Mouse (Mus musculus): ENCODE data around the gene Casp7.

- no peak for TF ChIP-seq CTCF (conservative IDR thresholded peaks at IDR 0.05; ENCODE audit: insufficient read depth, insufficient read length, low read depth, low read length)
- TF ChIP-seq POLR2A (IDR thresholded peaks at IDR 0.05; ENCODE audit: low read depth, low read length), result no peak
Measured at GRCm38 (mm10) chr19:56451867-56452266, 54.9 kb downstream of the Casp7 start.
